Mouse (Mus musculus) G1E (cell line): ENCODE results near the gene Rdh16. TPM values are rescaled to one million over a fixed set of nuclear protein-coding genes. Genes with fewer than 3 reads are reported as not detected.
"Not testable (repeated sequence)": the region's sequence is repeated elsewhere in the genome, so short reads cannot be mapped to it uniquely, and the experiment has no call there.

Experiments used
- ATAC-seq: 2 replicates; pipeline ENCODE4 v1.8.0; 2016; ENCODE audit warnings: mild to moderate bottlenecking; ENCODE audit not compliant: insufficient number of reproducible peaks, poor library complexity, low FRiP score, severe bottlenecking; ENCODE audit errors: extremely low read depth
- DNase-seq: peaks from one replicate; pipeline ENCODE4 v3.0.0; 2012; ENCODE audit warnings: low spot score
- H3K27me3 ChIP-seq: 2 replicates; pipeline ENCODE4 v1.6.1; 2012; ENCODE audit warnings: mild to moderate bottlenecking, low read length, inconsistent platforms; ENCODE audit not compliant: insufficient read depth
- H3K36me3 ChIP-seq: replicated peaks from 2 replicates; pipeline ENCODE3; 2012; ENCODE audit warnings: mild to moderate bottlenecking, inconsistent platforms
- H3K4me1 ChIP-seq: 2 replicates; pipeline ENCODE4 v1.6.1; 2012; ENCODE audit warnings: low read depth, low read length, inconsistent platforms, mixed read lengths; ENCODE audit not compliant: insufficient read depth
- H3K4me3 ChIP-seq: 2 replicates; pipeline ENCODE4 v1.5.1; 2012; ENCODE audit warnings: low read depth, mild to moderate bottlenecking, inconsistent platforms, low read length, moderate library complexity, mixed read lengths
- H3K9me3 ChIP-seq: replicated peaks from 2 replicates; pipeline ENCODE4 v1.6.1; 2012; ENCODE audit warnings: inconsistent platforms
- CTCF ChIP-seq: IDR thresholded peaks from 2 replicates; pipeline ENCODE4 v1.5.1; 2012; ENCODE audit warnings: low read depth, low read length, inconsistent platforms, mixed read lengths
- GATA1 ChIP-seq: IDR thresholded peaks from 2 replicates; pipeline ENCODE4 v1.6.1; 2012; ENCODE audit warnings: borderline replicate concordance, low read length, inconsistent platforms, mixed read lengths
- GATA2 ChIP-seq: IDR thresholded peaks from 2 replicates; pipeline ENCODE4 v1.6.1; 2012; ENCODE audit warnings: low read depth, low read length, inconsistent platforms, borderline replicate concordance
- POLR2AphosphoS5 ChIP-seq: IDR thresholded peaks from 2 replicates; pipeline ENCODE4 v1.6.1; 2012; ENCODE audit warnings: low read depth, low read length, inconsistent platforms; ENCODE audit not compliant: insufficient replicate concordance
- TAL1 ChIP-seq: conservative IDR thresholded peaks from 2 replicates; pipeline ENCODE4 v1.6.1; 2012; ENCODE audit warnings: low read depth, low read length, inconsistent platforms, mixed read lengths
- polyA plus RNA-seq: library from polyadenylated mRNA; stranded (reverse); fragments of >175 nt; gene quantifications from 2 replicates; pipeline ENCODE4 v1.2.3, GENCODE M21; 2012
- total RNA-seq, 2 experiments: library from RNA; stranded (forward) in 1 of 2; stranded (reverse) in 1 of 2; fragments of 200-1000 nt in 1 of 2; fragments of >200 nt in 1 of 2; fragmentation: Nextera tagmentation in 1 of 2; gene quantifications; 2 replicates each; pipeline ENCODE4 v1.2.3; 2014 to 2017

Rdh16 gene
- total and polyA plus RNA-seq, 3 experiments = 0.16 TPM; not detected in 2

DNA sequence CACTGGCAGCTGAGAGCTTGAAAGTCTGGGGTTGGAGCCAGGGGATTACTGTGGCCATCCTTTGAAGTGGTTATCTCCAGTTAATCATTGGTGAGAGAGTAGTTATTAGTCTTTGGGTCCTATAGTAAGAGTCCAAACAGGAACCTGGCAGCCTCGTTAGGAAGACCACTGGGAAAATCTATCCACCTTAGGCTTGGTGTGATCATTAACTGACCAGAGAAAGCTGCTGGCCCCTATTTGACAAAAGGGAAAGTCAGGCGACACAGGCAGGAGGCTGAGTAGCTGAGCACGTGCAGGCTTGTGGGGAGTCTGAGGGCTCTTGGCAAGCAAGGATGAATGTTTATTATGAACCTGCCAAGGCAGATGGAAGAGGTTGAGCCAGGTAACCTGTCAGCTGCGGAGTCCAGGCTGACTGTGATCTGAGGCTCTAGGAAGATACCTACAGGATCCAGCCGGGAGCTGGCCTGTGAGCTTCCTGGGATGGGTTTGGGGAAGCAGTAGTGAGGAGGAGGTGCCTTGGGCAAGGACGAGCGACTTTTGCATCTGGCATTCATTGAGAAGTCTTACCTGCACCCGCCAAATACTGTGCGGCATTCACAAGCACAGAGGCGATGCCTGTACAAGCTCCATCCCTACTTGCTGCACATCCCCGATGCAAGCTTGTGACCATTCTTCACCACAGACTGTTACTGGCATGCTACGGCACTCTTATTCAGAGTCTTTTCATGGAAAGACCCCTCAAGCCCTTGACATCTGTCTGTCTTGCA is 36.9 kb upstream of the Rdh16 start:
- peaks cover 18% of the 10 kb centered on the region for H3K27me3 ChIP-seq
- no peak overlapping the region for H3K4me3 ChIP-seq
- DNase-seq (no peak), ATAC-seq (no peak)
- TF ChIP-seq TAL1 (no peak), CTCF (no peak), GATA2 (no peak), GATA1 (no peak)
- no peaks in the 10 kb centered on the region for H3K9me3 ChIP-seq
- no peaks in the 10 kb centered on the region for H3K4me1 ChIP-seq
- no peaks in the 10 kb centered on the region for H3K36me3 ChIP-seq

GRCm38 (mm10) chr10:127766564-127766963 is 34.4 kb upstream of the Rdh16 start:
- H3K9me3 ChIP-seq = no peaks in the 10 kb centered on the region

DNA sequence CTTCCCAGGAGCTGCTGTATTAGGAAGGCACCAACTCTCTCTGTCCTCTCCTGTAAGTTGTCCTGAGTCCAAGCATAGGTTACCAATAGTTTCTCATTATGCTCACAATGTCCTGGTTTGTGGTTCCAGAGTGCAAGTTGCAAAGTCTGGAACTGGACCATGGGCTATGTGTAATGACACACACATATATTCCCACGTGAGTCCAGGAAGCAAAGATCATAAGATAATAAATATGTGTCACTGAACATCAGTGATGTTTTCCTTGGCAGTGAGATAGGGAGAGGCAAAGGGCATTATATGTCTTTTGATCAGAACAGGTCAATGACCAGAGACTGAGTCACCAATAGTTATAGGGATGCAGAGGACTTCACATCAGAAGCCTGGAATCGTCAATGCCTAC is 24.9 kb upstream of the Rdh16 start, which contains the start of gene Rdh9:
Gene Rdh9, plus strand, starts transcription at position 376 of the 400 bp plus-strand sequence.
- ATAC-seq = no peak
- TF ChIP-seq TAL1 (no peak), POLR2AphosphoS5 (no peak), CTCF (no peak), GATA1 (no peak), GATA2 (no peak)
- Histone ChIP-seq H3K4me3 (no peak within 1 kb of the TSS), H3K4me1 (no peaks in the 10 kb centered on the region), H3K9me3 (no peaks in the 10 kb centered on the region), H3K36me3 (no peaks in the 10 kb centered on the region), H3K27me3 (peaks cover 8% of the 10 kb centered on the region)
- no peak for DNase-seq

More at GRCm38 (mm10) chr10:127766564-127766963, 34.4 kb upstream of the Rdh16 start:
- H3K36me3 ChIP-seq = no peaks in the 10 kb centered on the region
- DNase-seq (no peak), ATAC-seq (no peak)
- no peaks in the 10 kb centered on the region for H3K4me1 ChIP-seq
- H3K4me3 ChIP-seq = no peak overlapping the region
- peaks cover 18% of the 10 kb centered on the region for H3K27me3 ChIP-seq
- TF ChIP-seq TAL1 (no peak), GATA1 (no peak), POLR2AphosphoS5 (no peak), CTCF (no peak), GATA2 (no peak)

DNA sequence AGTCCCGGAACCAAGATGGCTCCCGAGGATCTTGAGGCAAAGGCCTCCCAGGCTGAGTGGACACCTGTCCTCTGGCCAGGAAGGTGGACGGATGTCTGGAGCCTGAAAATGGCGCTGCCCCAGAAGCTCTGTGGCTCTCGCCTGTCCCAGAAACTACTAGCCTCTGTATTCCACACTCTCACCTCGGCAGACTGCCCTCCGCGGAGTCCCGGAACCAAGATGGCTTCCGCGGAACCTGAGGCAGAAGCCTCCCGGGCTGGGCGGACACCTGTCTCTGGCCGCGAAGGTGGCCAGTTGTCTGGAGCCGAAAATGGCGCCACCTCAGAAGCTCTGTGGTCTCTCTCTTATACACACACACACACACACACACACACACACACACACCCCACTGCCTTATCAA is 18.6 kb upstream of the Rdh16 start:
- H3K27me3 ChIP-seq, ATAC-seq, H3K4me3 ChIP-seq, DNase-seq, H3K36me3 ChIP-seq, H3K9me3 ChIP-seq, H3K4me1 ChIP-seq: not testable (repeated sequence)

- H3K27me3 ChIP-seq, ATAC-seq, DNase-seq, H3K4me3 ChIP-seq, H3K4me1 ChIP-seq, H3K36me3 ChIP-seq, H3K9me3 ChIP-seq: not testable (repeated sequence)
These were observed 15.5 kb upstream of the Rdh16 start for GRCm38 (mm10) chr10:127785411-127785810.

DNA sequence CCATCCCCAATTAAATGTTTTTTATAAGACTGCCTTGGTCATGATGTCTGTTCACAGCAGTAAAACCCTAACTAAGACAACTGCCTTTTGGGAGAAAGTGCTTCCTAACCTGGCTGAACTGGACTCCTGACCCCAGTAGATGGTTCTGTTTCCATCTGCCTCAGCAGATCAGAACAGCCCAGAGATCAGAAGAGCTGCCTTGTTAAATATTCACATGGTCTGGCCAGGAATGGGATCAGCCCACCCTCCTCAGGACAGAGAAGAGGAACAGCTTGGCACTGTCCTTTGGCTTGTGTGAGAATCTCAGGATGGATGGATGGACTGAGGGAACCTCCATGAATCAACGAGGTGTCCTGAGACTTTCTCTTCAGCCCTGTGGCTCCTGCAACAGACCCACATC is 1.7 kb upstream of the Rdh16 start:
- Histone ChIP-seq H3K4me3 (no peak overlapping the region), H3K9me3 (no peaks in the 10 kb centered on the region), H3K4me1 (no peaks in the 10 kb centered on the region), H3K36me3 (no peaks in the 10 kb centered on the region), H3K27me3 (no peaks in the 10 kb centered on the region)
- ATAC-seq = no peak
- TF ChIP-seq TAL1 (no peak), GATA2 (no peak), CTCF (no peak), POLR2AphosphoS5 (no peak), GATA1 (no peak)
- DNase-seq = no peak

DNA sequence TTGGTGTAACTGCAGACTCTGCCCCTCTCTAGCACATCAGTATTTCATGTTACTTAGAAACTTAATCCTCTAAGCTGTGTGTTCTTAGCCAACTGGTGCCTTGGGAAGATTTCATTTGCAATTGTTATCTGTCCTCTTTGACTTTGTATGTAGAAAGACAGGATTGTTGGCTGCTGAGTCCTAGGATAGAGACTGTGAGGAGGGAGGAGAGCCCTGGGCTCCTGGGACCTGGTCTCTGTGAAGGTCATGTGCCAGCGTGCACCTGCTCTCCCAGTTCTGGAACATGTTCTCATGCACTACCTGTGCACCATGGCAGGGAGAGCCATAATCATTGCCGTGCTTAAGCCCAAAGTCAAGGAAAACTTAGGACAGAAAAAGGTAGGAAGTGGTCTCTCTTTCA is 660 bp downstream of the Rdh16 start:
- Histone ChIP-seq H3K36me3 (no peaks in the 10 kb centered on the region), H3K27me3 (no peaks in the 10 kb centered on the region), H3K4me3 (no peak overlapping the region), H3K4me1 (no peaks in the 10 kb centered on the region), H3K9me3 (no peaks in the 10 kb centered on the region)
- TF ChIP-seq POLR2AphosphoS5 = no peak
- ATAC-seq = no peak
- DNase-seq = no peak
